Mouse (Mus musculus) heart, embryonic 13.5 days (tissue): Measurements from ENCODE around the gene Susd3. TPM values are rescaled to one million over a fixed set of nuclear protein-coding genes. Genes with fewer than 3 reads are reported as not detected.

ENCODE experiments used
- ATAC-seq: fragments of 200-750 bp; cut with Nextera tagmentation; 2 replicates; pipeline ENCODE4 v1.8.0; 2017; ENCODE audit warnings: moderate TSS enrichment; ENCODE audit not compliant: insufficient number of reproducible peaks, low FRiP score, low TSS enrichment; ENCODE audit errors: extremely low read depth
- H3K27ac ChIP-seq: fragments of 300-500 bp; sonication (generic); replicated peaks from 2 replicates; pipeline ENCODE4 v1.5.1; 2015; ENCODE audit warnings: moderate library complexity, mild to moderate bottlenecking, inconsistent platforms
- H3K27me3 ChIP-seq: fragments of 300-500 bp; sonication (generic); replicated peaks from 2 replicates; pipeline ENCODE4 v1.6.1; 2015; ENCODE audit warnings: mild to moderate bottlenecking, inconsistent platforms
- H3K36me3 ChIP-seq: fragments of 300-500 bp; sonication (generic); 2 replicates; pipeline ENCODE4 v1.6.1; 2015; ENCODE audit warnings: mild to moderate bottlenecking, inconsistent platforms
- H3K4me1 ChIP-seq: fragments of 300-500 bp; sonication (generic); 2 replicates; pipeline ENCODE4 v1.6.1; 2015; ENCODE audit warnings: inconsistent platforms
- H3K4me2 ChIP-seq: fragments of 300-500 bp; sonication (generic); 2 replicates; pipeline ENCODE4 v1.6.1; 2015; ENCODE audit warnings: inconsistent platforms, mild to moderate bottlenecking, moderate library complexity
- H3K4me3 ChIP-seq: fragments of 300-500 bp; sonication (generic); 2 replicates; pipeline ENCODE4 v1.5.1; 2015; ENCODE audit warnings: moderate library complexity, mild to moderate bottlenecking, inconsistent platforms
- H3K9ac ChIP-seq: fragments of 300-500 bp; sonication (generic); 2 replicates; pipeline ENCODE4 v1.6.1; 2015; ENCODE audit warnings: inconsistent platforms, mild to moderate bottlenecking, moderate library complexity
- H3K9me3 ChIP-seq: fragments of 300-500 bp; sonication (generic); 2 replicates; pipeline ENCODE4 v1.6.1; 2016; ENCODE audit warnings: inconsistent platforms
- WGBS: fragments of 180-500 bp; shearing (Covaris S2); methylation state at CpG from one replicate; pipeline ENCODE4 v1.1.7; 2015; ENCODE audit warnings: mixed read lengths; 5-methylcytosine and 5-hydroxymethylcytosine counted together
- polyA plus RNA-seq: library from polyadenylated mRNA; unstranded; fragments of >200 nt; fragmentation: Nextera tagmentation; extraction: Ambion mirVana; gene quantifications from 2 replicates; pipeline ENCODE4 v1.2.1, GENCODE M21; 2015

Gene Susd3
- polyA plus RNA-seq, 1 experiment from 2014 or later: 1.9 TPM

DNA sequence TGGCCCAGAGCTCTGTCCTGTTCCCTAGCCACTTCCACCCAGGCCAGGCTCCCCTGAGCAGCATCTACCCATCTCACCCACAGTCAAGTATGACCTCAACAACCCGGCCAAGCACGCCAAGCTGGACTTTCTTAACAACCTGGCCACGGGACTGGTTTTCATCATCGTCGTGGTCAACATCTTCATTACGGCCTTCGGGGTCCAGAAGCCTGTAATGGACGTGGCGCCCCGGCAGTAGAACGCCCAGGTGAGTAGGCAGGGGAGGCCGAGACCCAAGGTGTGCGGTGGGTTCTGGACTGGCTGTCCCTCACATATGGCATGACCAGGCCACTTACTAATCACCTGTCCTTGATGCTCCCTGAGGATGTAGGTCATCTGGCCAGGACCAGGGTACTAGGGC lies 53.7 kb downstream of the Susd3 start:
- H3K27ac ChIP-seq: no peak overlapping the region
- H3K4me1 ChIP-seq: peaks cover 36% of the 10 kb centered on the region
- no peaks in the 10 kb centered on the region for H3K9me3 ChIP-seq
- H3K9ac ChIP-seq: no peak overlapping the region
- no peak overlapping the region for H3K4me2 ChIP-seq
- H3K27me3 ChIP-seq: no peaks in the 10 kb centered on the region
- H3K4me3 ChIP-seq: no peak overlapping the region
- ATAC-seq: no peak
- peaks cover 36% of the 10 kb centered on the region for H3K36me3 ChIP-seq
- 92% methylated on average over 13 of the region's 13 CpGs for WGBS

DNA sequence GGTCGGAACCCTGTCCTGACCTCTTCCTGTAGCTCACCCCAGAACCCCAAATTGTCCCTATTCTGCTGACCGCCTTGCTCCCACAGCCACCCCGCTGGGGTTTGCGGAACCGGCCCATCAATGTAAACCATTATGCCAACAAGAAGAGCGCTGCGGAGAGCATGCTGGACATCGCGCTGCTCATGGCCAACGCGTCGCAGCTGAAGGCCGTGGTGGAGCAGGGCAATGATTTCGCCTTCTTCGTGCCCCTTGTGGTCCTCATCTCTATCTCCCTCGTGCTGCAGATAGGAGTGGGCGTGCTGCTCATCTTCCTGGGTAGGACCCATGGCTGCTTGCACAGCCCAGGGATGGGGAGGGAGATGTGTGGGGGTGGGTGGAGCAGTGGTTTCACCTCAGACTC lies 54.9 kb downstream of the Susd3 start:
- Histone ChIP-seq H3K4me1 (peaks cover 48% of the 10 kb centered on the region), H3K9ac (no peak overlapping the region), H3K4me3 (no peak overlapping the region), H3K27ac (no peak overlapping the region), H3K27me3 (no peaks in the 10 kb centered on the region), H3K4me2 (no peak overlapping the region), H3K9me3 (no peaks in the 10 kb centered on the region), H3K36me3 (peaks cover 36% of the 10 kb centered on the region)
- no peak for ATAC-seq
- WGBS: 90% methylated on average over 17 of the region's 17 CpGs

DNA sequence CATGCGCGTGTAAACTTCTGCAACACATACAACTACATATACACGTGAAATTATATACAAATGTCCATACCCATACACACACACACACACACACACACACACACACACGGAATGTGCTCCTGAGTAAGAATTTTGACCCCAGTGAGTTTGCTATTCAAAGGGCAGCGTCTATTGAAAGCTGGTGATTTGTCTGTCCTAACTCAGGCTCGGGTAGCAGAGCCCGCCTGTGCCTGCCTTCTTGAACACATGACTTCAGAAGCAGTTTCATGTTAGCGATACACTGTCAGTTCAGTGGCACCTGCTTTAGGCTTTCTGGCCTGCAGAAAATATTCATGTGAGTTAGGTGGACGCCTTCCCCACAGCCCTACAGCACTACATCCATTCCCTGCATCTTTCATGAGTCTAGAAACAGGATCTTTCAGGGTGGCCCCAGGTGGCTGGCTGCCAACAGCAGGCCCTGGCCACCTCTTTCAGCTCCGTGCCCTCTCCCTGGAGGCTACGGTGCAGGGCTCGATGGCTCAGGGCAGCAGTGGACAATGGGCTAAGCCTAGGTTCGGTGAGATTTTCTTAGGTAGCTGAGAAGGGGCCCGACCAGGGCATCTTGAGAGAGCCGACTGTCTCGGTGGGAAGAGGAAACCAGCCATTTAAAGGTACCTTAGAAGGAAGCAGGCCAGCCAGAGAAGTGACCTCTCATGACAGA lies 56.2 kb downstream of the Susd3 start:
- WGBS: 69% methylated on average over 16 of the region's 16 CpGs
- ATAC-seq: no peak
- Histone ChIP-seq H3K36me3 (peaks cover 36% of the 10 kb centered on the region), H3K4me2 (no peak overlapping the region), H3K27me3 (no peaks in the 10 kb centered on the region), H3K4me3 (no peak overlapping the region), H3K9ac (peak overlapping the region; percentile 44), H3K4me1 (peaks cover 56% of the 10 kb centered on the region), H3K27ac (no peak overlapping the region), H3K9me3 (no peaks in the 10 kb centered on the region)

DNA sequence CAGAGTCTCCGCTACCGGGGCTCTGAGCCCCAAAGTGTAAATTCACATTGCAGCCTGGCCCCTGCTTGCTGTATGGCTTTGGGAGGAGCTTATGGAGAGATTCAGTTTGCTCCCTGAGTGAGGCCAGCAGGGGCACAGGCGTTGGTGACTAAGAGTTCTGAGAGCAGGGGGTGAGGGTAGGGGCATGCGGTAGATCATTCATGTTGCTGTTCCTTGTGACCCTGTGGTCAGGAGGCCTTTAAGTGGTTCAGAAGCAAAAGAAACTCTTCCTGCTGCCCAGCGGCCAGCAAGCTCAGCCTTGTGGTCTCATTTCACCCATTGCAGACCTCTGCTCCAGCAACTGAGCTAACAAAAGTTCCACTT lies 56.9 kb downstream of the Susd3 start:
- Histone ChIP-seq H3K4me3 (no peak overlapping the region), H3K27me3 (no peaks in the 10 kb centered on the region), H3K9ac (peak overlapping the region; percentile 1), H3K36me3 (peaks cover 30% of the 10 kb centered on the region), H3K4me1 (peaks cover 56% of the 10 kb centered on the region), H3K27ac (peak overlapping the region; percentile 28; the same call in 1 of the 2 replicates), H3K4me2 (0 out of 2 replicates have a peak overlapping the region, but pooled peaks have one; percentile 18), H3K9me3 (no peaks in the 10 kb centered on the region)
- no peak for ATAC-seq
- 51% methylated on average over 5 of the region's 5 CpGs for WGBS

DNA sequence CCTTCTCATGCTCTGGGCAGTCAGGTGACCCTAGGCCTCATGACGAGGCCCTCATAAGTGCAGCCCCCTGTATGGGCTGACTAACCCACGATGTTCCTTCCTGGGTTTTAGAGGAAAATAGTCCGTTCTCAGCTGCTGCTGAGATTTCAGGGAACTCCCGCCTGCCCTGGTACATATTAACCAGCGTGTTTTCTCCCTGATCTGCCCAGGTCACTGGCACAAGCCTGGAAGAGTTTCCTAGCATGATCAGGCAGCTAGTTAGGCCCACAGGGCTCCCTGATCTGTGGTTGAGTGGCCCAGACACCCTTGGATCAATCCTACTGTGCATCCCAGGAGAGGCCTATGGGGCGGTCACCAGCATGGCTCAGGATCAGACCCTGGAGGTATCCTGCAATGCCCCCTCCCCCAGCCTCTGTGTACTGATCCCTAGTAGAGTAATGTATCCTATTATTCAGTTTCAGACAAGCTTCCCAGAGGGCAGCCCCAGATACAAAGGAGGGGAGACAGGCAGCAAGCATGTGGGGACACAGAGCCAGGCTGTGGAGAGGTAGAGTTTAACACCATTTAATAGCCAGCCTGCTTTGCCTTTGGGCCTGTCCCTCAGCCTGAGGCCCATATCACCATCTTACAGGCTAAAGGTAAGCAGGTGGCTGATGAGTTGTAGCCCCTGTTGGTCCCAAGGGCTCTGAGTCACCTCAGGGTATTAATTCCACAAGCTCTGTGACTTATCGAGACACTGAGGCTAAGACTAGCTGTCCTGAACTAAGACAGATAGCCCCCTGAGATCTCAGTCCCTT lies 57.4 kb downstream of the Susd3 start:
- H3K9ac ChIP-seq: peak overlapping the region; percentile 1
- 75% methylated on average over 7 of the region's 7 CpGs for WGBS

DNA sequence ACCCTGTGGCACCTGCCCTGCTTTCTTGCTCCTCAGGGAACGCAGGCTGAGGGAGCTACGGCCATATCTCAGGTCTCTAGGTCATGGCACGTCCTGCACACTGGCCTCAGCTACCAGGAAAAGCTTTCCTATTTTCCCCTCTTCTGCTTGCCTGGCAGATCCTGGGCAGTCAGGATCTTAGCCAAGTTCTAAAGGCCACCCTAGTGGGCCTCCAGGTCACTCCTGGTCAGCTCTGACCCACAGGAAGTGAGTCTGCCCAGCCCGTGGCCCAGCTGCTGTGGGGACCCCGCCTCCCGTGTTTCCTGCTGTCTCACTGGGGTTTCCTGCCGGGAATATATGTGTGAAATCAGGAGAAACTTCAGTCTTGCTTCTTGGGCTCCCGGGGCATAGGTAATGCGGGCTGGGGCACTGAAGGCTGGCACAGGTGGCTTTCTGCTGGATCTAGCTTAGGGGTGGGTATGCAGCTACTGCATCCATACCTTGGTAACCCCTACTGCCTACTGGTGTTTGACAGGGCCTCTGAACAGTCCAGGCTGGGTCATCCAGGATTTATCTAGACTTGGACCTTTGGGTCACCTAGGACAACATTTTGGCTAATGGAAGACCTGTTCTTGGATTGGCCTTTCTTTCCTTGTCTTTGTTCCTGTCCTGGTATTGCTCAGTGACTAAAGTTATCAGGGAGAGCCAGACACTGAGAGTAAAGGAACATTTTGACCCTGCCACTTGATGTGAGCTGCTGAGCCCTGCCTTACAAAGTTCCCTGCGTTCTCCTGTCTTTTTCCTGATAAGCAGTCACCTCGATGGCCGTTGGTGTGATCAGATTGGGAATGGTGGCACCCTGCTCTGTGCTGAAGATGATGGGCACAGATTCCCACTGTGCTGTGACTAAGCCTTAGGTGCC lies 58.3 kb downstream of the Susd3 start:
- Histone ChIP-seq H3K4me3 (no peak overlapping the region), H3K9ac (peak overlapping the region; percentile 1), H3K4me1 (peaks cover 59% of the 10 kb centered on the region), H3K4me2 (peak overlapping the region; percentile 99; the same call in 1 of the 2 replicates), H3K27me3 (no peaks in the 10 kb centered on the region), H3K9me3 (no peaks in the 10 kb centered on the region), H3K27ac (peak overlapping the region; percentile 42), H3K36me3 (peaks cover 15% of the 10 kb centered on the region)
- no peak for ATAC-seq
- WGBS: 50% methylated on average over 12 of the region's 12 CpGs

More for the DNA sequence above, 57.4 kb downstream of the Susd3 start:
- H3K27me3 ChIP-seq: no peaks in the 10 kb centered on the region
- H3K4me3 ChIP-seq: no peak overlapping the region
- H3K9me3 ChIP-seq: no peaks in the 10 kb centered on the region
- peaks cover 24% of the 10 kb centered on the region for H3K36me3 ChIP-seq
- H3K4me1 ChIP-seq: peaks cover 59% of the 10 kb centered on the region
- peak overlapping the region; percentile 36; the same call in 1 of the 2 replicates for H3K27ac ChIP-seq
- ATAC-seq: no peak
- no peak overlapping the region for H3K4me2 ChIP-seq

DNA sequence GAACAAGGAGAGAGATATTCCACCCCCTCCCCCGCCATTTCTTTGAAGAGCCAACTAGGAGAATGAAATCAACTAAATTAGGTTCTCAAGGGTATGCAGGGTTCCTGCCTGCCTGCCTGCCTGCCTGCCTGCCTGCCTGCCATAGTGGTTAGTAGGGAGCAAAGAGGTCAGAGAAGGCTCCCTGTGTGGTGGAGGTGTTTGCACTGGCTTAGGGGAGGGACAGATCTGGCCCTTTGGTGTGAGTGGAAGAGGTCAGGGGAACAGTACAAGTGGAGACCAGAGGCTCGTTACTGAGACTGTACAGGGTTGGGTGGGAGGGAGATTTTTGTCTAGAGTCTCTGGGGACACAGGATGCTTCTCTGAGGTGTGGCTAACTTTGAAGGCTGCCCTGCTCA lies 59.5 kb downstream of the Susd3 start:
- peak overlapping the region; percentile 88 for H3K4me3 ChIP-seq
- H3K4me1 ChIP-seq: peaks cover 59% of the 10 kb centered on the region
- no peak overlapping the region; the same call in 1 of the 2 replicates for H3K27ac ChIP-seq
- no peaks in the 10 kb centered on the region for H3K27me3 ChIP-seq
- no peak for ATAC-seq
- peak overlapping the region; percentile 99 for H3K4me2 ChIP-seq
- 54% methylated on average over 2 of the region's 2 CpGs for WGBS
- H3K36me3 ChIP-seq: 0 out of 2 replicates have a peak, but pooled peaks cover 5% of the 10 kb centered on the region
- peak overlapping the region; percentile 91; the same call in 1 of the 2 replicates for H3K9ac ChIP-seq
- H3K9me3 ChIP-seq: no peaks in the 10 kb centered on the region

DNA sequence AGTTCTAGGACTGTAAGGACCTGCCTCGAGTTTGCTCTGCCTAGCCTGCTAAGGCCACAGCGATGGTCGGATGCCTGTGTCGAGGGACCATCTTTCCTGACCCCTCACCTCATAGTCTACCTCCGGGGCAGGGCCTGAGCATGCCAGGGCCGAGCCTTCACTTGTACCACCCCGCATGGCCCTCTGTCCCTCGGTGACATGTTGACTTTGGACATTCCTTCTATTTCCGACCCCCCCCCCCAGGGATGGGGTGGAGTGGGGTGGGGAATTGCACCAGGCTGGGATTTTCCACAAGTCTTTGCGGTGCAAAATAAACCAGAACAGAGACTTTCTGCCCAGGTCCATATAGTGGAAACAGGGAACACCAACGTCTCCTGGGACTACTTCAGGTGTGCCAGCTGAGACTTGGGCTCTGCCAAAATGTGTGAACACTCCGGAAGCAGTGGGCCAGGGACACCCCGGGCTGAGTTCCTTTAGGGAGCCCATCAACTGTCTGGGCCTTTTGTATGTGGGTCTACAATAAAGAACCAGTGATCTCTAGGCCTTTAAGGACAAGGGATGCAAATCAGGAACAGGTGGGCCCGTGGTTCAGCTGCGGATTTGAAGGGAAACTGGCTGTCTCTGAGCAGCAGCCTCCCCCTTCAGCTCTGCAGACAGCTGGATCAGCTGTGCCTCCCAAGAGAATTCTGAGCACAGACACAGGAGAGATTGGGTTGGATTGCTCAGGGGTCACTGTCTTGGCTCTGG lies 60.1 kb downstream of the Susd3 start:
- Histone ChIP-seq H3K9ac (peak overlapping the region; percentile 91), H3K4me1 (peaks cover 64% of the 10 kb centered on the region), H3K27ac (peak overlapping the region; percentile 90), H3K9me3 (no peaks in the 10 kb centered on the region), H3K4me2 (peak overlapping the region; percentile 99), H3K4me3 (peak overlapping the region; percentile 88), H3K36me3 (no peaks in the 10 kb centered on the region), H3K27me3 (no peaks in the 10 kb centered on the region)
- no peak for ATAC-seq
- 24% methylated on average over 15 of the region's 15 CpGs for WGBS

DNA sequence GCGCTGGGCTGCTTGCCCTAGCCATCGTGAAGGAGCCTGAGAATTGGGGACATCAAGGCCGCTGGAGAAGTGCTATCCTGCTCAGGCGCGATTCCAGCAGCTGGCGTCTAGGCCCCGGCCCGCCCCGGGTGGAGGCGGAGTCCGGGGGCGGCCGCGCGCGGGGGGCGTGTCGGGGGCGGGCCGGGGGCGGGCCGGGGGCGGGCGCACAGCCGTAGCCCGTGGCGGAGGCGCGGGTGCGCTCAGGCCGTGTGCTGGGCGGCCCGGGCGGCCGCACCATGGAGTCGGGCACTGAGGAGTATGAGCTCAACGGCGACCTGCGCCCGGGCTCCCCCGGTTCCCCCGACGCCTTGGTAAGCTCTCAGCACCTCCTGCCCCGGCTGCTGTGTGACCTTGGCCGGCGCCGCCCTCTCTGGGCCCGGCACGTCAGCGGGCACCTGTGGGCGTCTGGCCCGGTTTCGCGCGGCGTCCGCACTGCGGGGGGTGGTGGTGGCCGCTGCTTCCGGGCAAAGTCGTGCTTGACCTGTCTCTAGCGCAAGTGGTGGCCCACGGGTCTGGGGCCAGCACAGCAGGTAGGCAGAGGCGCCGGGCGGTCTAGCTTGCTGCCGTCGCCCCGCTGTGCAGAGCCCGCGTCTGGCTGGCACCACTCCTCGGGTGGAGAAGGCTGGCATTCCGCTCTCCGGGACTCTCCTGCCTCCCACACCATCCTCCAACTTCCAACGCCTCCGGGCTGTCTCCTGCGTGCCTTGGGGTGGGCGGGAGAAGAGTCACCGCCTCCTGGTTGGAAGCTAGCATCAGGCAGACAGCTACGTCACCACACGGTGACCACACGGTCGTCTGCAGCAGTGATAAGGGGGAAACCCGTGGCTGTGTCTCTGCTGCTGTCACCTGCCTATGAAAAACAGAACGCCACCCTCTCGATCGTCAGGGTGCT lies 61.0 kb downstream of the Susd3 start, which contains the start of gene Ninj1:
TSS of gene Ninj1 (plus strand) at position 198 of the 931 bp plus-strand sequence.
- no peaks in the 10 kb centered on the region for H3K27me3 ChIP-seq
- peaks cover 70% of the 10 kb centered on the region for H3K4me1 ChIP-seq
- WGBS: under 1% methylated on average over 64 of the region's 87 CpGs

More for the DNA sequence above, 61.0 kb downstream of the Susd3 start, which contains the start of gene Ninj1:
- Histone ChIP-seq H3K9me3 (no peaks in the 10 kb centered on the region), H3K9ac (peak within 1 kb of the TSS; percentile 91), H3K4me2 (peak within 1 kb of the TSS; percentile 99), H3K36me3 (no peaks in the 10 kb centered on the region), H3K27ac (peak within 1 kb of the TSS; percentile 90), H3K4me3 (peak within 1 kb of the TSS; percentile 88)
- ATAC-seq: peak; percentile 86
